7 mouse cellular contexts compared by ENCODE assay signal in the genomic region with DNA sequence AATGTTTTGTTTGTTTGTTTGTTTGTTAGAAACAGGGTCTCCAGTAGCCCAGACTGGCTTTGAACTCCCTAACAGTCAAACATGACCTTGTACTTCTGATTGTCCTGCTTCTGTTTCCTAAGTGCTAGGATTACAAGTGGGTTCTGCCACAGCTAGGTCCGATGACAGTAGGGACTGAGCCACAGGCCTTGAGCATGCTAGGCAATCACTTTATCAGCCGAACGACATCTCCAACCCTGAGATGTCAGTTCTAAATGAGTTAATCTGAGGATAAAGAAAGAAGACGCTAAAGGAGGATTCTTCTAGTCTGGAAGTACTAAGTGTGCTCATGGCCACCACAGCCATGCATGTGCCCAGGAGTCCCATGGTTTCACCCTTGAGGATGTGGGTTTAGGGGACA.
"Had no signal": no experiment of that assay in that cellular context is flagged by ENCODE, and none has a peak within 500 bp of the region (broad histone marks: within the 10 kb centered on the region; RNA-seq: fewer than 3 reads in every experiment).

No protein-coding gene starts in this region.

- DNase-seq: lung, adult 2 months; lung, postnatal 14 days; lung, postnatal 36 days; right cerebral cortex, postnatal 14 days; thymus, adult 2 months; thymus, postnatal 25 days; thymus, postnatal 4 days had no signal
